ENCODE assay signal across 9 mouse cellular contexts in the genomic region with DNA sequence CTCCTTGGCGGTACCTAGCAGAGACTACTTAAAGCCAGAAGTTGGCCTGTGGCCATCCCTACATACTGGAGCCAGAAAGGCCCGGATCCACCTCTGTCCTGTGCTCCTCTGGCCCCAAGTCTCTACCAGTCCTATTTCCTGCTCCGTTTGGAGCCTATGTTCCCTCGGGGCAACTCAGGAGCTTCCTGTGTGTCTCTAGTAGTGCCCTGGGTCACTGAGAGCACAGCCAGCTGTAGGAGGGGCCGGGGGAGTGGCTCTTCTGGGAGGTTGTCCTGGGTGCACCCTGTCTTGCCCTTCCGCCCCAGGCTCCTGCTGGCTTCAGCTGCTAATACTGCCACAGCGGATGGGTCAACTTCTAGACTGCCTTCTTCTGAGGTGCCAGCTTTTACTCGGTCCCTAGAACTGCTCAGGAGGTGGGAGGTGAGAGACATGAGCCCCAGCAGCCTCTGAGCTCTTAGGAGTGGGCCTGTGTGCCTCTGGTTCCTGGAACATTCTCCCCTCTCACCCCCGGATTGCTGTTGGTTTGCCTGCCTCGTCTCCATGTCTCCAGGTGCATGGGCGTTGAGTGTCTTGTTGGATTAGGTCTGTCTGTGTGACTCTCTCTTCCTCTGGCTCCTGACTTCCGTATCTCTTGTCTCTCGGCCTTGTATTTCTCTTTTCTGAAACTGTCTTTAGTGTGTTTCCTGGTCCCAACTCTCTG. TPM values are rescaled to one million over a fixed set of nuclear protein-coding genes. Genes with fewer than 3 reads are reported as not detected.
A peak's percentile ranks its signal among the peaks of the same experiment; 100 is the strongest.
DNase-seq lines count a peak whose midpoint lies in the region; ATAC-seq and TF ChIP-seq lines count a peak whose summit lies in the region.
"Had no signal": no experiment of that assay in that cellular context is flagged by ENCODE, and none has a peak within 500 bp of the region (broad histone marks: within the 10 kb centered on the region; RNA-seq: fewer than 3 reads in every experiment).

No protein-coding gene starts in this region.

- H3K4me2 ChIP-seq in liver, embryonic 11.5 days, result no peak overlapping the region
- H3K4me2 ChIP-seq in intestine, embryonic 15.5 days (replicated peaks), result no peak overlapping the region
- H3K4me2 ChIP-seq: hindbrain, embryonic 12.5 days had no signal

- peak overlapping the region; percentile 85 for H3K27ac ChIP-seq in liver, adult 2 months (replicated peaks; ENCODE audit: insufficient read depth, low read depth, low read length)
- no peak overlapping the region for H3K27ac ChIP-seq in liver, embryonic 11.5 days (ENCODE audit: low read depth, low read length)
- H3K27ac ChIP-seq in intestine, embryonic 15.5 days, result no peak overlapping the region
- H3K27ac ChIP-seq: hindbrain, embryonic 12.5 days had no signal

- DNase-seq in liver, adult 2 months (ENCODE audit: extremely low read depth, low read depth, low spot score), result peak; percentile 90
- DNase-seq in liver, embryonic 11.5 days (ENCODE audit: low spot score), result no peak
- DNase-seq in adrenal gland, postnatal 14 days, result peak; percentile 73
- DNase-seq in lung, postnatal 10 days, result peak; percentile 78
- DNase-seq in layer of hippocampus, adult 9-10 months (ENCODE audit: low spot score), result no peak
- DNase-seq in ovary, postnatal 36 days (ENCODE audit: low spot score), result no peak

- no peaks in the 10 kb centered on the region for H3K9me3 ChIP-seq in liver, embryonic 11.5 days (ENCODE audit: control insufficient read depth, low read length)
- H3K9me3 ChIP-seq in intestine, embryonic 15.5 days, result no peaks in the 10 kb centered on the region
- H3K9me3 ChIP-seq: hindbrain, embryonic 12.5 days; megakaryocyte, embryonic 14.5 days had no signal

- peak overlapping the region; percentile 74 for H3K9ac ChIP-seq in liver, adult 2 months (ENCODE audit: low read depth, low read length)
- no peak overlapping the region for H3K9ac ChIP-seq in liver, embryonic 11.5 days (ENCODE audit: low read depth, low read length)
- no peak overlapping the region for H3K9ac ChIP-seq in intestine, embryonic 15.5 days
- H3K9ac ChIP-seq: hindbrain, embryonic 12.5 days had no signal

- peak; percentile 55; the same call in 1 of the 2 replicates for TF ChIP-seq POLR2A in liver, adult 2 months (IDR thresholded peaks at IDR 0.05; ENCODE audit: extremely low read depth, insufficient read depth, low read length)

- H3K36me3 ChIP-seq in liver, adult 2 months (ENCODE audit: control insufficient read depth, insufficient read depth, low read length), result peaks cover 3% of the 10 kb centered on the region
- peaks cover 43% of the 10 kb centered on the region for H3K36me3 ChIP-seq in liver, embryonic 11.5 days (ENCODE audit: control insufficient read depth, insufficient read depth, low read length)
- H3K36me3 ChIP-seq in intestine, embryonic 15.5 days, result peaks cover 26% of the 10 kb centered on the region

- H3K27me3 ChIP-seq in liver, adult 2 months (ENCODE audit: control insufficient read depth, insufficient read depth, low read length), result no peaks in the 10 kb centered on the region
- H3K27me3 ChIP-seq in liver, embryonic 11.5 days (replicated peaks; ENCODE audit: control insufficient read depth, insufficient read depth, low read length), result no peaks in the 10 kb centered on the region
- no peaks in the 10 kb centered on the region for H3K27me3 ChIP-seq in intestine, embryonic 15.5 days (replicated peaks)
- H3K27me3 ChIP-seq: hindbrain, embryonic 12.5 days; megakaryocyte, embryonic 14.5 days had no signal

- no peak for ATAC-seq in liver, embryonic 11.5 days (replicated peaks; ENCODE audit: low FRiP score)
- ATAC-seq in intestine, embryonic 15.5 days, result peak; percentile 42

- H3K4me1 ChIP-seq in liver, adult 2 months (ENCODE audit: control insufficient read depth, insufficient read depth, low read length), result peaks cover 15% of the 10 kb centered on the region
- peaks cover 32% of the 10 kb centered on the region for H3K4me1 ChIP-seq in liver, embryonic 11.5 days (replicated peaks; ENCODE audit: control insufficient read depth, insufficient read depth, low read length)
- H3K4me1 ChIP-seq in intestine, embryonic 15.5 days (replicated peaks), result peaks cover 34% of the 10 kb centered on the region
- H3K4me1 ChIP-seq: hindbrain, embryonic 12.5 days had no signal

- TF ChIP-seq CTCF in liver, adult 2 months (IDR thresholded peaks at IDR 0.05; ENCODE audit: low read depth, low read length), result no peak

- peaks cover 6% of the 10 kb centered on the region; the same call in 1 of the 2 replicates for H3K79me2 ChIP-seq in liver, adult 2 months (ENCODE audit: control insufficient read depth, insufficient read depth, low read length)

- 28% methylated on average over 13 of the region's 13 CpGs for WGBS in liver, adult 2 months
- WGBS in liver, embryonic 11.5 days, result 79% methylated on average over 13 of the region's 13 CpGs
- WGBS in intestine, embryonic 15.5 days, result 71% methylated on average over 13 of the region's 13 CpGs

- peak overlapping the region; percentile 55 for H3K4me3 ChIP-seq in liver, adult 2 months (ENCODE audit: insufficient read depth, low read depth, low read length)
- no peak overlapping the region for H3K4me3 ChIP-seq in liver, embryonic 11.5 days (ENCODE audit: low read depth, low read length)
- no peak overlapping the region for H3K4me3 ChIP-seq in intestine, embryonic 15.5 days (replicated peaks)
- H3K4me3 ChIP-seq: hindbrain, embryonic 12.5 days; megakaryocyte, embryonic 14.5 days had no signal

RNA-seq across cellular contexts. Expression of gene Tnk2, which starts 29.3 kb away (rescaled TPM):
- total RNA-seq in liver, adult 2 months (2014; rRNA removed), result 1.9 and 4.9 TPM in 2 replicates
- 33.4 and 35.7 TPM in 2 replicates for polyA plus RNA-seq in liver, adult 2 months (2012; rRNA removed)
- 10.8 and 11.6 TPM in 2 replicates for polyA plus RNA-seq in liver, embryonic 11.5 days (2014; fragmentation: Nextera tagmentation; extraction: Ambion mirVana)
- 48.5 and 55.4 TPM in 2 replicates for total RNA-seq in adrenal gland, postnatal 14 days (2021)
- 9.2 and 10.1 TPM in 2 replicates for polyA plus RNA-seq in intestine, embryonic 15.5 days (2015; fragmentation: Nextera tagmentation; extraction: Ambion mirVana)

Comparison
In these comparisons a context has a peak if more than half of its experiments do, and no peak if none do; other contexts are left out.
1. DNase-seq: peak in liver, adult 2 months (single experiment), adrenal gland, postnatal 14 days (single experiment) and lung, postnatal 10 days (single experiment); none in liver, embryonic 11.5 days (single experiment), layer of hippocampus, adult 9-10 months (single experiment) and ovary, postnatal 36 days (single experiment).